Mouse (Mus musculus) heart, embryonic 15.5 days (tissue): ENCODE measurements around the gene Tmem91. TPM values are rescaled to one million over a fixed set of nuclear protein-coding genes. Genes with fewer than 3 reads are reported as not detected.
A peak's percentile ranks its signal among the peaks of the same experiment; 100 is the strongest.

Experiments used
- ATAC-seq: fragments of 200-750 bp; cut with Nextera tagmentation; replicated peaks from 2 replicates; pipeline ENCODE4 v1.8.0; 2017; ENCODE audit warnings: low read depth, moderate TSS enrichment; ENCODE audit not compliant: insufficient number of reproducible peaks, insufficient read depth, low FRiP score
- H3K27ac ChIP-seq: fragments of 300-500 bp; sonication (generic); 2 replicates; pipeline ENCODE4 v1.5.1; 2015; ENCODE audit warnings: mild to moderate bottlenecking, inconsistent platforms
- H3K27me3 ChIP-seq: fragments of 300-500 bp; sonication (generic); 2 replicates; pipeline ENCODE4 v1.6.1; 2015; ENCODE audit warnings: inconsistent platforms
- H3K36me3 ChIP-seq: fragments of 300-500 bp; sonication (generic); 2 replicates; pipeline ENCODE4 v1.6.1; 2015; ENCODE audit warnings: mild to moderate bottlenecking, inconsistent platforms
- H3K4me1 ChIP-seq: fragments of 300-500 bp; sonication (generic); replicated peaks from 2 replicates; pipeline ENCODE4 v1.6.1; 2015; ENCODE audit warnings: inconsistent platforms
- H3K4me2 ChIP-seq: fragments of 300-500 bp; sonication (generic); 2 replicates; pipeline ENCODE4 v1.6.1; 2015; ENCODE audit warnings: inconsistent platforms, mild to moderate bottlenecking, moderate library complexity
- H3K4me3 ChIP-seq: fragments of 300-500 bp; sonication (generic); 2 replicates; pipeline ENCODE4 v1.5.1; 2015; ENCODE audit warnings: mild to moderate bottlenecking, inconsistent platforms
- H3K9ac ChIP-seq: fragments of 300-500 bp; sonication (generic); 2 replicates; pipeline ENCODE4 v1.6.1; 2015; ENCODE audit warnings: mild to moderate bottlenecking, inconsistent platforms
- H3K9me3 ChIP-seq: fragments of 300-500 bp; sonication (generic); replicated peaks from 2 replicates; pipeline ENCODE4 v1.6.1; 2016; ENCODE audit warnings: inconsistent platforms
- WGBS: fragments of 180-500 bp; shearing (Covaris S2); methylation state at CpG from one replicate; pipeline ENCODE4 v1.1.7; 2015; ENCODE audit warnings: mixed read lengths; 5-methylcytosine and 5-hydroxymethylcytosine counted together
- polyA plus RNA-seq: library from polyadenylated mRNA; unstranded; fragments of >200 nt; fragmentation: Nextera tagmentation; extraction: Ambion mirVana; gene quantifications from 2 replicates; pipeline ENCODE4 v1.2.1, GENCODE M21; 2015

The Tmem91 gene
- polyA plus RNA-seq, 1 experiment from 2014 or later, result 1.8 TPM

- 87% methylated on average over 10 of the region's 10 CpGs for WGBS
- Histone ChIP-seq H3K9me3 (no peaks in the 10 kb centered on the region), H3K27me3 (peaks cover 12% of the 10 kb centered on the region), H3K36me3 (peaks cover 30% of the 10 kb centered on the region), H3K4me1 (peaks cover 3% of the 10 kb centered on the region; the same call in 1 of the 2 replicates), H3K4me3 (no peak overlapping the region), H3K27ac (no peak overlapping the region), H3K4me2 (no peak overlapping the region), H3K9ac (no peak overlapping the region)
- no peak for ATAC-seq
These were observed 5.8 kb downstream of the Tmem91 start for GRCm38 (mm10) chr7:25669158-25669557.

- peaks cover 33% of the 10 kb centered on the region for H3K36me3 ChIP-seq
- H3K9ac ChIP-seq, result no peak overlapping the region
- ATAC-seq, result no peak
- H3K27ac ChIP-seq, result no peak overlapping the region
- H3K27me3 ChIP-seq, result no peaks in the 10 kb centered on the region
- 92% methylated on average over 8 of the region's 8 CpGs for WGBS
- H3K4me1 ChIP-seq, result peaks cover 3% of the 10 kb centered on the region; the same call in 1 of the 2 replicates
- H3K4me3 ChIP-seq, result no peak overlapping the region
- H3K4me2 ChIP-seq, result no peak overlapping the region
- no peaks in the 10 kb centered on the region for H3K9me3 ChIP-seq
These were observed 8.6 kb downstream of the Tmem91 start for GRCm38 (mm10) chr7:25666381-25666780.

GRCm38 (mm10) chr7:25658657-25659472, 16.1 kb downstream of the Tmem91 start, which contains the start of the genes Bckdha and Exosc5:
Bckdha (minus strand) TSS chr7:25658981.
Exosc5 (plus strand) TSS chr7:25659164.
- peak within 1 kb of the TSS; percentile 84 for H3K4me3 ChIP-seq
- peak within 1 kb of the TSS; percentile 81 for H3K27ac ChIP-seq
- peak; percentile 99 for ATAC-seq
- no peaks in the 10 kb centered on the region for H3K36me3 ChIP-seq
- H3K9me3 ChIP-seq, result no peaks in the 10 kb centered on the region
- peak within 1 kb of the TSS; percentile 77 for H3K9ac ChIP-seq
- no peaks in the 10 kb centered on the region for H3K27me3 ChIP-seq
- WGBS, result under 1% methylated on average over 50 of the region's 50 CpGs
- H3K4me2 ChIP-seq, result peak within 1 kb of the TSS; percentile 74
- peaks cover 23% of the 10 kb centered on the region for H3K4me1 ChIP-seq

GRCm38 (mm10) chr7:25657785-25658184, 17.2 kb downstream of the Tmem91 start:
- H3K4me3 ChIP-seq, result peak overlapping the region; percentile 84
- peak overlapping the region; percentile 74 for H3K4me2 ChIP-seq
- no peak for ATAC-seq
- peak overlapping the region; percentile 77 for H3K9ac ChIP-seq
- no peak overlapping the region for H3K27ac ChIP-seq
- H3K36me3 ChIP-seq, result 0 out of 2 replicates have a peak, but pooled peaks cover 3% of the 10 kb centered on the region
- WGBS, result 36% methylated on average over 10 of the region's 10 CpGs
- H3K27me3 ChIP-seq, result no peaks in the 10 kb centered on the region
- no peaks in the 10 kb centered on the region for H3K9me3 ChIP-seq
- H3K4me1 ChIP-seq, result peaks cover 23% of the 10 kb centered on the region

GRCm38 (mm10) chr7:25655601-25656428, 19.2 kb downstream of the Tmem91 start:
- H3K4me1 ChIP-seq, result peaks cover 23% of the 10 kb centered on the region
- H3K9ac ChIP-seq, result no peak overlapping the region
- no peaks in the 10 kb centered on the region for H3K27me3 ChIP-seq
- 70% methylated on average over 11 of the region's 11 CpGs for WGBS
- ATAC-seq, result no peak
- H3K27ac ChIP-seq, result no peak overlapping the region
- H3K4me3 ChIP-seq, result no peak overlapping the region
- no peak overlapping the region for H3K4me2 ChIP-seq
- no peaks in the 10 kb centered on the region for H3K9me3 ChIP-seq
- H3K36me3 ChIP-seq, result 0 out of 2 replicates have a peak, but pooled peaks cover 3% of the 10 kb centered on the region

GRCm38 (mm10) chr7:25652244-25652759, 22.7 kb downstream of the Tmem91 start:
- Histone ChIP-seq H3K4me2 (no peak overlapping the region), H3K9me3 (no peaks in the 10 kb centered on the region), H3K27me3 (no peaks in the 10 kb centered on the region), H3K27ac (no peak overlapping the region), H3K4me3 (no peak overlapping the region), H3K36me3 (0 out of 2 replicates have a peak, but pooled peaks cover 3% of the 10 kb centered on the region), H3K4me1 (peaks cover 4% of the 10 kb centered on the region), H3K9ac (no peak overlapping the region)
- no peak for ATAC-seq
- WGBS, result 83% methylated on average over 12 of the region's 12 CpGs

GRCm38 (mm10) chr7:25651281-25651680, 23.7 kb downstream of the Tmem91 start:
- no peaks in the 10 kb centered on the region for H3K4me1 ChIP-seq
- 0 out of 2 replicates have a peak, but pooled peaks cover 3% of the 10 kb centered on the region for H3K36me3 ChIP-seq
- H3K4me2 ChIP-seq, result no peak overlapping the region
- no peaks in the 10 kb centered on the region for H3K27me3 ChIP-seq
- H3K4me3 ChIP-seq, result no peak overlapping the region
- H3K9ac ChIP-seq, result no peak overlapping the region
- H3K9me3 ChIP-seq, result no peaks in the 10 kb centered on the region
- ATAC-seq, result no peak
- no peak overlapping the region for H3K27ac ChIP-seq
- 88% methylated on average over 8 of the region's 8 CpGs for WGBS

- 68% methylated on average over 5 of the region's 5 CpGs for WGBS
- Histone ChIP-seq H3K27ac (no peak overlapping the region), H3K9ac (no peak overlapping the region), H3K4me3 (no peak overlapping the region), H3K36me3 (0 out of 2 replicates have a peak, but pooled peaks cover 3% of the 10 kb centered on the region), H3K9me3 (no peaks in the 10 kb centered on the region), H3K4me1 (no peaks in the 10 kb centered on the region), H3K4me2 (no peak overlapping the region), H3K27me3 (no peaks in the 10 kb centered on the region)
- no peak for ATAC-seq
These were observed 25.1 kb downstream of the Tmem91 start for GRCm38 (mm10) chr7:25649839-25650238.

- H3K4me2 ChIP-seq, result no peak overlapping the region
- H3K36me3 ChIP-seq, result no peaks in the 10 kb centered on the region
- H3K4me3 ChIP-seq, result no peak overlapping the region
- no peak overlapping the region for H3K27ac ChIP-seq
- no peak overlapping the region for H3K9ac ChIP-seq
- no peaks in the 10 kb centered on the region for H3K9me3 ChIP-seq
- no peaks in the 10 kb centered on the region for H3K27me3 ChIP-seq
- ATAC-seq, result no peak; the same call in 1 of the 2 replicates
- whole genome bisulfite sequencing, result 41% methylated on average over 5 of the region's 5 CpGs
- H3K4me1 ChIP-seq, result peaks cover 4% of the 10 kb centered on the region
These were observed 27.3 kb downstream of the Tmem91 start for GRCm38 (mm10) chr7:25647574-25648123.

- no peak overlapping the region for H3K9ac ChIP-seq
- no peak overlapping the region for H3K4me3 ChIP-seq
- H3K27me3 ChIP-seq, result no peaks in the 10 kb centered on the region
- ATAC-seq, result no peak
- H3K27ac ChIP-seq, result no peak overlapping the region
- H3K9me3 ChIP-seq, result no peaks in the 10 kb centered on the region
- H3K4me2 ChIP-seq, result no peak overlapping the region
- peaks cover 4% of the 10 kb centered on the region for H3K4me1 ChIP-seq
- H3K36me3 ChIP-seq, result 0 out of 2 replicates have a peak, but pooled peaks cover 3% of the 10 kb centered on the region
- 66% methylated on average over 14 of the region's 14 CpGs for WGBS
These were observed 29.9 kb downstream of the Tmem91 start for GRCm38 (mm10) chr7:25645074-25645473.

GRCm38 (mm10) chr7:25644631-25645030, 30.3 kb downstream of the Tmem91 start:
- Histone ChIP-seq H3K27ac (no peak overlapping the region), H3K4me2 (no peak overlapping the region), H3K4me1 (peaks cover 4% of the 10 kb centered on the region), H3K36me3 (0 out of 2 replicates have a peak, but pooled peaks cover 3% of the 10 kb centered on the region), H3K4me3 (no peak overlapping the region), H3K27me3 (no peaks in the 10 kb centered on the region), H3K9me3 (no peaks in the 10 kb centered on the region), H3K9ac (no peak overlapping the region)
- WGBS, result 68% methylated on average over 4 of the region's 4 CpGs
- ATAC-seq, result no peak
